Mouse (Mus musculus) myocyte (in vitro differentiated cells): ENCODE results near the gene Cacna1f.

Source experiments
- MYOD1 ChIP-seq, 3 experiments: IDR thresholded peaks; one replicate each; pipeline ENCODE4 v1.6.1; 2011; ENCODE audit warnings: control low read depth in 2 of 3, low read depth in 2 of 3, mild to moderate bottlenecking in 2 of 3, moderate library complexity in 1 of 3; ENCODE audit not compliant: insufficient read length in 2 of 3, control insufficient read depth in 1 of 3
- USF1 ChIP-seq: IDR thresholded peaks from one replicate; pipeline ENCODE4 v1.6.1; 2011; ENCODE audit warnings: low read depth, mild to moderate bottlenecking, control low read depth, moderate library complexity

DNA sequence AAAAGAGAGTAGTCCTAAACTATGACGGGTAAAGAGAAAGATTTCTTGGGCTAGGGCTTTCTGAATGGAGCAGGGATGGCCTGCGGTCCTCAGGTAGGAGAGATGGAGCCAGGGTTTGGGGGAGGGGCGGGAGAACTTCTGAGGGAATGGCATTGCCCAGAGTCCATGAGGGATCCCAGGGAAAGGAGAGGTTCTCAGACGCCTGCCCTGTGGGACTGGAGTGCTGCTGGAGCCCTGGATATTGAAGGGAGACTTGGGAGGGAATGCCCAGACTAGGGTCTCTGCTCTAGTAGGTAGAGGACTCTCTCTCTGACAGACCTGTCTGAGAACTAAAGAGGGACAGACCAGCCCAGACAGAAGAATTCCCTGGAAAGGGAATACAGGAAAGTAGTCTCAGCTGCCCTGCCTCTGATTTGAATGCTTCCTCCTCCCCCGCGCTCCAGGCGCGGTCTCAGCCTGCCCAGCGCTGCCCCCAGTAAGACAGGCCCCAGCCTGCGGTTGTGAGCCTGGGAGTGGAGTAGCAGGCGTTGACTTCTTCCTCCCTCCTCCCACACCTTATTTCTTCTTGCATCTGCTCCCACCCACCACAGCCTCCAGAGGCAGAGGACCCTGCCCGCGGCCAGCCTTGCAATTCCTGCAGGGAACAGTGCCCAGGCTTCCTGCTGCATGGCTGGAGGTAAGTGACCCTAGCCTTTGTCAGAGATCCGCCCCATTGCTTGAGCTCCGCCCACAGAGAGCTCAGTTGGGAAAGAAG lies 51.3 kb downstream of the Cacna1f start:
- TF ChIP-seq USF1: no peak
- no peak for TF ChIP-seq MYOD1 (IDR thresholded peaks at IDR 0.05; ENCODE audit: control insufficient read depth in 1 of 3, insufficient read length in 2 of 3, low read depth in 2 of 3)
